Mouse (Mus musculus): ENCODE data around the gene Cdca5. TPM values are rescaled to one million over a fixed set of nuclear protein-coding genes. Genes with fewer than 3 reads are reported as not detected.

Cdca5 gene
- polyA plus RNA-seq (2015; fragmentation: Nextera tagmentation; extraction: Ambion mirVana), result 8.7 and 8.9 TPM in 2 replicates

GRCm38 (mm10) chr19:6084478-6085248, at the start of gene Cdca5, which contains the start of gene Zfpl1:
Gene Cdca5 (plus strand): TSS chr19:6084983.
Gene Zfpl1 (minus strand): TSS chr19:6084956.
- no peaks in the 10 kb centered on the region for H3K27me3 ChIP-seq (replicated peaks; ENCODE audit: control insufficient read depth, insufficient read depth, low read length)
- peak within 1 kb of the TSS; percentile 95 for H3K4me2 ChIP-seq (replicated peaks; ENCODE audit: low read depth)
- peaks cover 40% of the 10 kb centered on the region for H3K36me3 ChIP-seq (ENCODE audit: control insufficient read depth, insufficient read depth)
- H3K9ac ChIP-seq (ENCODE audit: low read depth, low read length), result peak within 1 kb of the TSS; percentile 84
- TF ChIP-seq CTCF (IDR thresholded peaks at IDR 0.05; ENCODE audit: low read depth), result no peak
- peak within 1 kb of the TSS; percentile 68 for H3K27ac ChIP-seq (ENCODE audit: low read depth, low read length)
- under 1% methylated on average over 58 of the region's 58 CpGs for WGBS
- no peaks in the 10 kb centered on the region for H3K9me3 ChIP-seq (ENCODE audit: control insufficient read depth)
- H3K4me3 ChIP-seq (ENCODE audit: low read depth, low read length), result peak within 1 kb of the TSS; percentile 77
- no peaks in the 10 kb centered on the region; the same call in 1 of the 2 replicates for H3K4me1 ChIP-seq (replicated peaks; ENCODE audit: control insufficient read depth, insufficient read depth, low read length)
- ATAC-seq, result peak; percentile 88

- no peak overlapping the region for H3K4me2 ChIP-seq (replicated peaks; ENCODE audit: low read depth)
- H3K27ac ChIP-seq (ENCODE audit: low read depth, low read length), result no peak overlapping the region
- H3K9ac ChIP-seq (ENCODE audit: low read depth, low read length), result no peak overlapping the region
- TF ChIP-seq CTCF (IDR thresholded peaks at IDR 0.05; ENCODE audit: low read depth), result no peak
- no peak overlapping the region for H3K4me3 ChIP-seq (ENCODE audit: low read depth, low read length)
- ATAC-seq, result no peak
- no peaks in the 10 kb centered on the region for H3K4me1 ChIP-seq (replicated peaks; ENCODE audit: control insufficient read depth, insufficient read depth, low read length)
- H3K36me3 ChIP-seq (ENCODE audit: control insufficient read depth, insufficient read depth), result no peaks in the 10 kb centered on the region
- H3K27me3 ChIP-seq (replicated peaks; ENCODE audit: control insufficient read depth, insufficient read depth, low read length), result no peaks in the 10 kb centered on the region
- WGBS, result 60% methylated on average over 9 of the region's 9 CpGs
- no peaks in the 10 kb centered on the region for H3K9me3 ChIP-seq (ENCODE audit: control insufficient read depth)
These were observed 48.7 kb upstream of the Cdca5 start for GRCm38 (mm10) chr19:6035966-6036585.

- no peak overlapping the region for H3K4me3 ChIP-seq (ENCODE audit: low read depth, low read length)
- ATAC-seq, result no peak
- TF ChIP-seq CTCF (IDR thresholded peaks at IDR 0.05; ENCODE audit: low read depth), result no peak
- no peak overlapping the region for H3K27ac ChIP-seq (ENCODE audit: low read depth, low read length)
- H3K36me3 ChIP-seq (ENCODE audit: control insufficient read depth, insufficient read depth), result no peaks in the 10 kb centered on the region
- H3K27me3 ChIP-seq (replicated peaks; ENCODE audit: control insufficient read depth, insufficient read depth, low read length), result no peaks in the 10 kb centered on the region
- no peak overlapping the region for H3K9ac ChIP-seq (ENCODE audit: low read depth, low read length)
- no peaks in the 10 kb centered on the region for H3K4me1 ChIP-seq (replicated peaks; ENCODE audit: control insufficient read depth, insufficient read depth, low read length)
- H3K4me2 ChIP-seq (replicated peaks; ENCODE audit: low read depth), result no peak overlapping the region
- H3K9me3 ChIP-seq (ENCODE audit: control insufficient read depth), result no peaks in the 10 kb centered on the region
These were observed 47.1 kb upstream of the Cdca5 start for GRCm38 (mm10) chr19:6037695-6038094.

GRCm38 (mm10) chr19:6038326-6038725, 46.5 kb upstream of the Cdca5 start:
- Histone ChIP-seq H3K4me2 (replicated peaks; ENCODE audit: low read depth) (no peak overlapping the region), H3K36me3 (ENCODE audit: control insufficient read depth, insufficient read depth) (no peaks in the 10 kb centered on the region), H3K4me1 (replicated peaks; ENCODE audit: control insufficient read depth, insufficient read depth, low read length) (no peaks in the 10 kb centered on the region), H3K27ac (ENCODE audit: low read depth, low read length) (no peak overlapping the region), H3K27me3 (replicated peaks; ENCODE audit: control insufficient read depth, insufficient read depth, low read length) (no peaks in the 10 kb centered on the region), H3K4me3 (ENCODE audit: low read depth, low read length) (no peak overlapping the region), H3K9me3 (ENCODE audit: control insufficient read depth) (no peaks in the 10 kb centered on the region), H3K9ac (ENCODE audit: low read depth, low read length) (no peak overlapping the region)
- no peak for ATAC-seq
- 77% methylated on average over 7 of the region's 7 CpGs for WGBS
- no peak for TF ChIP-seq CTCF (IDR thresholded peaks at IDR 0.05; ENCODE audit: low read depth)

- Histone ChIP-seq H3K4me1 (replicated peaks; ENCODE audit: control insufficient read depth, insufficient read depth, low read length) (no peaks in the 10 kb centered on the region), H3K27ac (ENCODE audit: low read depth, low read length) (no peak overlapping the region), H3K9me3 (ENCODE audit: control insufficient read depth) (no peaks in the 10 kb centered on the region), H3K4me2 (replicated peaks; ENCODE audit: low read depth) (no peak overlapping the region), H3K27me3 (replicated peaks; ENCODE audit: control insufficient read depth, insufficient read depth, low read length) (no peaks in the 10 kb centered on the region), H3K36me3 (ENCODE audit: control insufficient read depth, insufficient read depth) (no peaks in the 10 kb centered on the region), H3K4me3 (ENCODE audit: low read depth, low read length) (no peak overlapping the region), H3K9ac (ENCODE audit: low read depth, low read length) (no peak overlapping the region)
- TF ChIP-seq CTCF (IDR thresholded peaks at IDR 0.05; ENCODE audit: low read depth), result peak; percentile 19; the same call in 1 of the 2 replicates
- ATAC-seq, result no peak
These were observed 44.8 kb upstream of the Cdca5 start for GRCm38 (mm10) chr19:6040002-6040401.

- Histone ChIP-seq H3K9me3 (ENCODE audit: control insufficient read depth) (no peaks in the 10 kb centered on the region), H3K27me3 (replicated peaks; ENCODE audit: control insufficient read depth, insufficient read depth, low read length) (no peaks in the 10 kb centered on the region), H3K36me3 (ENCODE audit: control insufficient read depth, insufficient read depth) (no peaks in the 10 kb centered on the region), H3K27ac (ENCODE audit: low read depth, low read length) (no peak overlapping the region), H3K4me3 (ENCODE audit: low read depth, low read length) (no peak overlapping the region), H3K4me2 (replicated peaks; ENCODE audit: low read depth) (no peak overlapping the region), H3K9ac (ENCODE audit: low read depth, low read length) (no peak overlapping the region), H3K4me1 (replicated peaks; ENCODE audit: control insufficient read depth, insufficient read depth, low read length) (no peaks in the 10 kb centered on the region)
- no peak for ATAC-seq
- no peak for TF ChIP-seq CTCF (IDR thresholded peaks at IDR 0.05; ENCODE audit: low read depth)
- WGBS, result 86% methylated on average over 9 of the region's 9 CpGs
These were observed 42.5 kb upstream of the Cdca5 start for GRCm38 (mm10) chr19:6042293-6042692.

All from intestine, postnatal 0 days (tissue).